Mouse (Mus musculus): Measurements from ENCODE around the gene 2010109A12Rik. TPM values are rescaled to one million over a fixed set of nuclear protein-coding genes. Genes with fewer than 3 reads are reported as not detected.

The 2010109A12Rik gene
- 1.3 TPM for polyA plus RNA-seq (2017; shearing (Covaris generic))

GRCm38 (mm10) chr5:93206109-93207005 lies at the start of gene 2010109A12Rik, which contains the start of gene Ccni:
Gene 2010109A12Rik, plus strand, starts transcription at chr5:93206518.
Gene Ccni, minus strand, starts transcription at chr5:93206495.

Other genes starting within 250 kb of the 2010109A12Rik start
- gene Sowahb, start 161.5 kb upstream of the 2010109A12Rik start, polyA plus RNA-seq (2017; shearing (Covaris generic)) = not detected
- gene Sept11, start 113.1 kb upstream of the 2010109A12Rik start, polyA plus RNA-seq (2017; shearing (Covaris generic)) = 27.3 TPM
- 34.6 TPM for gene Ccni, start within 50 bp of the 2010109A12Rik start, polyA plus RNA-seq (2017; shearing (Covaris generic))
- gene Ccng2, start 60.7 kb downstream of the 2010109A12Rik start, polyA plus RNA-seq (2017; shearing (Covaris generic)) = 30.2 TPM

All from CD4-positive, CD25-positive, alpha-beta regulatory T cell, adult 9 weeks (primary cell).